Mouse (Mus musculus) spleen, postnatal 14 days (tissue): ENCODE measurements at regions not wholly inside any gene's neighbourhood (a gene's known extent, or its start where the extent isn't known, plus 50 kb on each side); places are given as distances from the start of the nearest gene placed in this dataset.

Source experiments
- DNase-seq, 2 experiments: peaks; one replicate each; pipeline ENCODE4 v3.0.0; 2021 to 2022; ENCODE audit warnings: low spot score in 2 of 2

- DNase-seq, result no peak
Observed at GRCm38 (mm10) chr4:125350056-125350455, 140.4 kb upstream of the Grik3 start.

GRCm38 (mm10) chr4:125339056-125339455 lies 151.4 kb upstream of the Grik3 start:
- no peak for DNase-seq

GRCm38 (mm10) chr4:125328806-125329205 lies 161.7 kb upstream of the Grik3 start:
- DNase-seq, result no peak

GRCm38 (mm10) chr4:125324495-125324894 lies 166.0 kb upstream of the Grik3 start:
- no peak for DNase-seq

- no peak for DNase-seq
Observed at GRCm38 (mm10) chr4:125319343-125319742, 171.2 kb upstream of the Grik3 start.

GRCm38 (mm10) chr4:125318293-125318692 lies 172.2 kb upstream of the Grik3 start:
- no peak for DNase-seq

GRCm38 (mm10) chr4:125316876-125317275 lies 173.6 kb upstream of the Grik3 start:
- no peak for DNase-seq

GRCm38 (mm10) chr4:125315818-125316217 lies 174.7 kb upstream of the Grik3 start:
- DNase-seq, result no peak

- no peak for DNase-seq
Observed at GRCm38 (mm10) chr4:125313892-125314291, 176.6 kb upstream of the Grik3 start.

- no peak for DNase-seq
Observed at GRCm38 (mm10) chr4:125313252-125313651, 177.2 kb upstream of the Grik3 start.

GRCm38 (mm10) chr4:125308171-125308570 lies 180.5 kb upstream of the Zc3h12a start:
- no peak for DNase-seq

- DNase-seq, result no peak
Observed at GRCm38 (mm10) chr4:125305766-125306165, 178.1 kb upstream of the Zc3h12a start.

- no peak for DNase-seq
Observed at GRCm38 (mm10) chr4:125302660-125303059, 175.0 kb upstream of the Zc3h12a start.

GRCm38 (mm10) chr4:125300503-125301457 lies 173.1 kb upstream of the Zc3h12a start:
- peak in 1 of 2 experiments; percentile 9 for DNase-seq

GRCm38 (mm10) chr4:125290761-125291160 lies 163.1 kb upstream of the Zc3h12a start:
- no peak for DNase-seq

GRCm38 (mm10) chr4:125289709-125290108 lies 162.1 kb upstream of the Zc3h12a start:
- no peak for DNase-seq

GRCm38 (mm10) chr4:125289031-125289449 lies 161.4 kb upstream of the Zc3h12a start:
- DNase-seq, result no peak

- DNase-seq, result no peak
Observed at GRCm38 (mm10) chr4:125282974-125283319, 155.3 kb upstream of the Zc3h12a start.

GRCm38 (mm10) chr4:125282154-125282973 lies 154.7 kb upstream of the Zc3h12a start:
- no peak for DNase-seq

- DNase-seq, result no peak
Observed at GRCm38 (mm10) chr4:125279165-125279564, 151.5 kb upstream of the Zc3h12a start.

- no peak for DNase-seq
Observed at GRCm38 (mm10) chr4:125276861-125277260, 149.2 kb upstream of the Zc3h12a start.

GRCm38 (mm10) chr4:125275259-125275658 lies 147.6 kb upstream of the Zc3h12a start:
- DNase-seq, result no peak

GRCm38 (mm10) chr4:125270951-125271350 lies 143.3 kb upstream of the Zc3h12a start:
- DNase-seq, result no peak
